Mouse (Mus musculus) limb, embryonic 15.5 days (tissue): ENCODE data around the gene Gimap1. TPM values are rescaled to one million over a fixed set of nuclear protein-coding genes. Genes with fewer than 3 reads are reported as not detected.

Experiments
- ATAC-seq: fragments of 200-750 bp; cut with Nextera tagmentation; 2 replicates; pipeline ENCODE4 v1.8.0; 2017; ENCODE audit warnings: low read depth, moderate TSS enrichment; ENCODE audit not compliant: insufficient number of reproducible peaks, low FRiP score, low TSS enrichment
- H3K27ac ChIP-seq: fragments of 300-500 bp; sonication (generic); 2 replicates; pipeline ENCODE4 v1.5.1; 2015; ENCODE audit warnings: moderate library complexity, mild to moderate bottlenecking, inconsistent platforms
- H3K27me3 ChIP-seq: fragments of 300-500 bp; sonication (generic); 2 replicates; pipeline ENCODE4 v1.6.1; 2015; ENCODE audit warnings: inconsistent platforms
- H3K36me3 ChIP-seq: fragments of 300-500 bp; sonication (generic); 2 replicates; pipeline ENCODE4 v1.6.1; 2015; ENCODE audit warnings: inconsistent platforms
- H3K4me1 ChIP-seq: fragments of 300-500 bp; sonication (generic); 2 replicates; pipeline ENCODE4 v1.6.1; 2015; ENCODE audit warnings: inconsistent platforms
- H3K4me2 ChIP-seq: fragments of 300-500 bp; sonication (generic); 2 replicates; pipeline ENCODE4 v1.6.1; 2015; ENCODE audit warnings: mild to moderate bottlenecking, inconsistent platforms
- H3K4me3 ChIP-seq: fragments of 300-500 bp; sonication (generic); 2 replicates; pipeline ENCODE4 v1.5.1; 2015; ENCODE audit warnings: mild to moderate bottlenecking, inconsistent platforms
- H3K9ac ChIP-seq: fragments of 300-500 bp; sonication (generic); 2 replicates; pipeline ENCODE4 v1.6.1; 2015; ENCODE audit warnings: inconsistent platforms
- H3K9me3 ChIP-seq: fragments of 300-500 bp; sonication (generic); 2 replicates; pipeline ENCODE4 v1.6.1; 2016; ENCODE audit warnings: inconsistent platforms
- WGBS: fragments of 180-500 bp; shearing (Covaris S2); methylation state at CpG from one replicate; pipeline ENCODE4 v1.1.7; 2015; 5-methylcytosine and 5-hydroxymethylcytosine counted together
- polyA plus RNA-seq: library from polyadenylated mRNA; unstranded; fragments of >200 nt; fragmentation: Nextera tagmentation; extraction: Ambion mirVana; gene quantifications from 2 replicates; pipeline ENCODE4 v1.2.1, GENCODE M21; 2015

The Gimap1 gene
- polyA plus RNA-seq, 1 experiment from 2014 or later = 13.5 TPM

GRCm38 (mm10) chr6:48772030-48772429, 33.2 kb downstream of the Gimap1 start:
- Histone ChIP-seq H3K4me2 (no peak overlapping the region), H3K36me3 (no peaks in the 10 kb centered on the region), H3K9me3 (no peaks in the 10 kb centered on the region), H3K27ac (no peak overlapping the region), H3K4me1 (no peaks in the 10 kb centered on the region), H3K4me3 (no peak overlapping the region), H3K27me3 (no peaks in the 10 kb centered on the region), H3K9ac (no peak overlapping the region)
- no peak for ATAC-seq
- WGBS = 10% methylated on average over 8 of the region's 8 CpGs

GRCm38 (mm10) chr6:48784406-48784805, 45.6 kb downstream of the Gimap1 start:
- no peak for ATAC-seq
- WGBS = 87% methylated on average over 1 of the region's 1 CpGs
- no peaks in the 10 kb centered on the region for H3K4me1 ChIP-seq
- H3K4me3 ChIP-seq = no peak overlapping the region
- no peak overlapping the region for H3K27ac ChIP-seq
- no peaks in the 10 kb centered on the region for H3K9me3 ChIP-seq
- no peaks in the 10 kb centered on the region for H3K27me3 ChIP-seq
- H3K36me3 ChIP-seq = no peaks in the 10 kb centered on the region
- H3K4me2 ChIP-seq = no peak overlapping the region
- H3K9ac ChIP-seq = no peak overlapping the region

GRCm38 (mm10) chr6:48785189-48785588, 46.3 kb downstream of the Gimap1 start:
- H3K9ac ChIP-seq = no peak overlapping the region
- 58% methylated on average over 1 of the region's 1 CpGs for WGBS
- no peak for ATAC-seq
- no peaks in the 10 kb centered on the region for H3K27me3 ChIP-seq
- no peak overlapping the region for H3K4me2 ChIP-seq
- no peaks in the 10 kb centered on the region for H3K4me1 ChIP-seq
- H3K4me3 ChIP-seq = no peak overlapping the region
- H3K36me3 ChIP-seq = no peaks in the 10 kb centered on the region
- no peaks in the 10 kb centered on the region for H3K9me3 ChIP-seq
- no peak overlapping the region for H3K27ac ChIP-seq

GRCm38 (mm10) chr6:48785601-48786000, 46.7 kb downstream of the Gimap1 start:
- H3K4me3 ChIP-seq = no peak overlapping the region
- no peaks in the 10 kb centered on the region for H3K27me3 ChIP-seq
- no peak overlapping the region for H3K27ac ChIP-seq
- no peaks in the 10 kb centered on the region for H3K4me1 ChIP-seq
- H3K4me2 ChIP-seq = no peak overlapping the region
- no peak overlapping the region for H3K9ac ChIP-seq
- no peak for ATAC-seq
- H3K36me3 ChIP-seq = no peaks in the 10 kb centered on the region
- 65% methylated on average over 2 of the region's 2 CpGs for WGBS
- no peaks in the 10 kb centered on the region for H3K9me3 ChIP-seq

GRCm38 (mm10) chr6:48787867-48788266, 49.0 kb downstream of the Gimap1 start:
- no peak overlapping the region for H3K9ac ChIP-seq
- no peaks in the 10 kb centered on the region for H3K4me1 ChIP-seq
- 81% methylated on average over 2 of the region's 2 CpGs for WGBS
- H3K9me3 ChIP-seq = no peaks in the 10 kb centered on the region
- no peak overlapping the region for H3K4me3 ChIP-seq
- H3K4me2 ChIP-seq = no peak overlapping the region
- H3K27me3 ChIP-seq = no peaks in the 10 kb centered on the region
- H3K36me3 ChIP-seq = no peaks in the 10 kb centered on the region
- no peak for ATAC-seq
- no peak overlapping the region for H3K27ac ChIP-seq

Other genes starting within 250 kb of the Gimap1 start
- gene Atp6v0e2, start 201.4 kb upstream of the Gimap1 start, polyA plus RNA-seq = 12.2 and 13.7 TPM in 2 replicates
- gene Lrrc61, start 184.3 kb upstream of the Gimap1 start, polyA plus RNA-seq = 9.9 and 10.8 TPM in 2 replicates
- gene Rarres2, start 166.3 kb upstream of the Gimap1 start, polyA plus RNA-seq = 24.8 and 30.5 TPM in 2 replicates
- gene Gm45021, start 149.4 kb upstream of the Gimap1 start, polyA plus RNA-seq = not detected in 2 replicates
- 21.0 and 23.9 TPM in 2 replicates for gene Repin1, start 145.2 kb upstream of the Gimap1 start, polyA plus RNA-seq
- 0.79 and 1.1 TPM in 2 replicates for gene Gm44965, start 145.1 kb upstream of the Gimap1 start, polyA plus RNA-seq
- 5.1 and 5.4 TPM in 2 replicates for gene Zfp775, start 137.0 kb upstream of the Gimap1 start, polyA plus RNA-seq
- 0.99 and 1.2 TPM in 2 replicates for gene AI854703, start 112.3 kb upstream of the Gimap1 start, polyA plus RNA-seq
- gene Gimap8, start 91.8 kb upstream of the Gimap1 start, polyA plus RNA-seq = 1.4 and 1.5 TPM in 2 replicates
- gene Gimap9, start 62.9 kb upstream of the Gimap1 start, polyA plus RNA-seq = 6.9 and 7.5 TPM in 2 replicates
- 17.5 and 20.6 TPM in 2 replicates for gene Gimap4, start 54.5 kb upstream of the Gimap1 start, polyA plus RNA-seq
- gene Gimap6, start 30.8 kb upstream of the Gimap1 start, polyA plus RNA-seq = 22.4 and 26.0 TPM in 2 replicates
- gene Gm28053, start 20.4 kb upstream of the Gimap1 start, polyA plus RNA-seq = 1.6 and 2.4 TPM in 2 replicates
- gene Gimap7, start 20.4 kb upstream of the Gimap1 start, polyA plus RNA-seq = not detected in 2 replicates
- gene Gimap5, start 7.1 kb downstream of the Gimap1 start, polyA plus RNA-seq = 5.6 and 5.7 TPM in 2 replicates
- gene Gimap3, start 31.8 kb downstream of the Gimap1 start, polyA plus RNA-seq = not detected in 2 replicates
- 54.3 and 63.4 TPM in 2 replicates for gene Tmem176a, start 101.9 kb downstream of the Gimap1 start, polyA plus RNA-seq
- gene Tmem176b, start 102.4 kb downstream of the Gimap1 start, polyA plus RNA-seq = 230 and 235 TPM in 2 replicates
- gene Aoc1, start 133.8 kb downstream of the Gimap1 start, polyA plus RNA-seq = not detected in 2 replicates
- 0.05 TPM in 1 of 2 replicates, not detected in the other for gene 1600015I10Rik, start 190.8 kb downstream of the Gimap1 start, polyA plus RNA-seq
- not detected in 2 replicates for gene Doxl2, start 235.9 kb downstream of the Gimap1 start, polyA plus RNA-seq
- gene Svs1, start 247.8 kb downstream of the Gimap1 start, polyA plus RNA-seq = not detected in 2 replicates